Mouse (Mus musculus) heart, adult 2 months (tissue): Measurements from ENCODE around the gene Gjd3. TPM values are rescaled to one million over a fixed set of nuclear protein-coding genes. Genes with fewer than 3 reads are reported as not detected.

Experiments
- DNase-seq, 2 experiments: peaks; one replicate each; pipeline ENCODE4 v3.0.0; 2021
- H3K27ac ChIP-seq: fragments of 200-600 bp; 2 replicates; pipeline ENCODE4 v1.8.1; 2022
- H3K27me3 ChIP-seq: fragments of 200-500 bp; 2 replicates; pipeline ENCODE4 v1.6.1; 2012; ENCODE audit warnings: mild to moderate bottlenecking, low read length, inconsistent platforms, mixed read lengths; ENCODE audit not compliant: control insufficient read depth, insufficient read depth
- H3K36me3 ChIP-seq: fragments of 200-500 bp; 2 replicates; pipeline ENCODE4 v1.6.1; 2012; ENCODE audit warnings: low read length, inconsistent platforms; ENCODE audit not compliant: control insufficient read depth, insufficient read depth
- H3K4me1 ChIP-seq: fragments of 200-500 bp; 2 replicates; pipeline ENCODE4 v1.6.1; 2011; ENCODE audit warnings: low read length; ENCODE audit not compliant: control insufficient read depth, insufficient read depth
- H3K4me3 ChIP-seq: fragments of 200-600 bp; 2 replicates; pipeline ENCODE4 v1.8.1; 2022
- H3K79me2 ChIP-seq: fragments of 200-500 bp; replicated peaks from 2 replicates; pipeline ENCODE4 v1.6.1; 2012; ENCODE audit warnings: mild to moderate bottlenecking, inconsistent platforms, low read length, moderate library complexity, mixed read lengths; ENCODE audit not compliant: control insufficient read depth, insufficient read depth
- H3K9ac ChIP-seq: fragments of 200-500 bp; 2 replicates; pipeline ENCODE4 v1.6.1; 2012; ENCODE audit warnings: low read depth, mild to moderate bottlenecking, control low read depth, inconsistent platforms, low read length, mixed read lengths
- CTCF ChIP-seq: fragments of 200-600 bp; IDR thresholded peaks from 2 replicates; pipeline ENCODE4 v1.8.1; 2022; ENCODE audit warnings: antibody characterized with exemption, mild to moderate bottlenecking, moderate library complexity
- EP300 ChIP-seq: fragments of 200-500 bp; IDR thresholded peaks from 2 replicates; pipeline ENCODE4 v1.6.1; 2011; ENCODE audit warnings: low read depth, low read length, control low read depth; ENCODE audit not compliant: insufficient read depth
- POLR2A ChIP-seq: fragments of 200-500 bp; IDR thresholded peaks from 2 replicates; pipeline ENCODE4 v1.6.1; 2011; ENCODE audit warnings: mild to moderate bottlenecking, low read depth, low read length, control low read depth; ENCODE audit not compliant: insufficient read depth
- WGBS: fragments of 180-500 bp; shearing (Covaris S2); methylation state at CpG from one replicate; pipeline ENCODE4 v1.1.7; 2018; 5-methylcytosine and 5-hydroxymethylcytosine counted together
- intact Hi-C: fragments of 180-260 bp; cut with DNase I; formaldehyde crosslinking; loops from one replicate; pipeline ENCODE4 v1.15.1; 2025
- polyA plus RNA-seq: library from polyadenylated mRNA; depleted of rRNA; stranded (reverse); fragments of >200 nt; gene quantifications from 2 replicates; pipeline ENCODE4 v1.2.3, GENCODE M21; 2012
- total RNA-seq, 2 experiments: library from RNA; stranded (reverse); gene quantifications; 2 replicates each; pipeline ENCODE4 v1.2.3; 2021

Gene Gjd3
- total and polyA plus RNA-seq, 3 experiments: 0.27 to 0.94 (median 0.31) TPM

GRCm38 (mm10) chr11:98978526-98979148 lies 4.2 kb downstream of the Gjd3 start:
- DNase-seq: no peak
- no peaks in the 10 kb centered on the region for H3K36me3 ChIP-seq
- H3K27ac ChIP-seq: no peak overlapping the region
- no peaks in the 10 kb centered on the region for H3K79me2 ChIP-seq
- H3K9ac ChIP-seq: no peak overlapping the region
- no peaks in the 10 kb centered on the region; the same call in 1 of the 2 replicates for H3K27me3 ChIP-seq
- no peak for TF ChIP-seq CTCF
- TF ChIP-seq POLR2A: no peak
- TF ChIP-seq EP300: no peak
- WGBS: 54% methylated on average over 15 of the region's 15 CpGs
- H3K4me3 ChIP-seq: no peak overlapping the region
- intact Hi-C loops: loop anchor here (5.0 kb wide), 1 partner anchor 59 kb away; no protein-coding TSS in a partner anchor
- peaks cover 2% of the 10 kb centered on the region for H3K4me1 ChIP-seq

GRCm38 (mm10) chr11:98974871-98975719 lies 7.7 kb downstream of the Gjd3 start:
- no peaks in the 10 kb centered on the region for H3K79me2 ChIP-seq
- H3K4me1 ChIP-seq: no peaks in the 10 kb centered on the region; the same call in 1 of the 2 replicates
- H3K36me3 ChIP-seq: no peaks in the 10 kb centered on the region
- H3K9ac ChIP-seq: no peak overlapping the region
- no peaks in the 10 kb centered on the region for H3K27me3 ChIP-seq
- H3K27ac ChIP-seq: no peak overlapping the region
- peak; percentile 73 to 82 for DNase-seq
- peak; percentile 85 for TF ChIP-seq CTCF
- TF ChIP-seq POLR2A: no peak
- peak; percentile 76; the same call in 1 of the 2 replicates for TF ChIP-seq EP300
- WGBS: 49% methylated on average over 5 of the region's 5 CpGs
- intact Hi-C loops: loop anchor here (1.0 to 5.0 kb wide), 4 partner anchors 62 to 176 kb away; partner anchors contain the start of gene Wipf2
- no peak overlapping the region for H3K4me3 ChIP-seq

DNA sequence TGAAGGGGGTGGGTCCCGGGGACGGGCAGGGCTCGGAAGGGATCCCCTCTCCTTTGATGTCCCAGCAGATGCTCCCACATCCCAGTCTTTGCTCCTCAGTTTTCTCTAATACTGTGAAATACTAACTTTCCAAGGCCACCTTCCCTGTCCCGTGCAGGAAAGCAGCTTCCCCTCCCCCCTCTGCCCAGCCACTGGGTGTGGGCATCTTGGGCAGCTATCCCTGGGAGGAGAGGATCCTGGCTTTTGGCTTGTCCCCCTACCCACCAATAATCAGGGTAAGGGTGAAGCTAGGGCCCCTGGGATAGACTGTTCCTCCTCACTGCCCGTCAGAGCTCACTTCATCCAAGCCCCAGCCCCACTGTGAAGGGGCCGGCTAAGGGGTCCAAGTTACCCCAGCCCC lies 8.6 kb downstream of the Gjd3 start:
- Histone ChIP-seq H3K27ac (no peak overlapping the region), H3K4me1 (peaks cover 2% of the 10 kb centered on the region), H3K4me3 (no peak overlapping the region), H3K9ac (no peak overlapping the region), H3K36me3 (no peaks in the 10 kb centered on the region), H3K27me3 (no peaks in the 10 kb centered on the region), H3K79me2 (no peaks in the 10 kb centered on the region)
- no peak for DNase-seq
- no peak for TF ChIP-seq POLR2A
- WGBS: 82% methylated on average over 6 of the region's 6 CpGs
- intact Hi-C loops: loop anchor here (2.0 to 5.0 kb wide), 2 partner anchors 112 to 177 kb away; partner anchors contain the start of gene Wipf2

DNA sequence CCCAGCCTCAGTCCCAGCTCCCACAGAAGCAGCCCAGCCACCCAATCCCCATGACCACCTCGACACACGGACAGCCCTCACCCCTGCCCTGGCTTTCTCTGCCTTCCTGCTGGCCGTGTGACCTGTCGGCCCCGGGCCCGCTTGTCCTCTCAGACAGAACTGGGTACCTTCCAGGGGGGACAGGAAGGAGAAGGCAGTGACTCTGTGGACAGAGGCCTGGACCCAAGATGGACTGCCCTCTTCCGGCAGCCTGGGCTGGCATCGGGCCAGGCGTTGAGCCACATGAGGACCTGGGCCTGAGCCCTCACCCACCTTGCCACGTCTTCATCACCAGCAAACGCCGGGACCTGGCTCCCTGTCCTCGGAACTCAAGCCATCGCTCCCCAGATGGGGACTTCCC lies 9.2 kb downstream of the Gjd3 start:
- intact Hi-C loops: loop anchor here (5.0 kb wide), 1 partner anchor 111 kb away; the partner anchor contains the start of gene Wipf2
- Histone ChIP-seq H3K27me3 (no peaks in the 10 kb centered on the region), H3K4me3 (no peak overlapping the region), H3K79me2 (no peaks in the 10 kb centered on the region), H3K4me1 (peaks cover 3% of the 10 kb centered on the region), H3K36me3 (no peaks in the 10 kb centered on the region), H3K27ac (no peak overlapping the region), H3K9ac (no peak overlapping the region)
- TF ChIP-seq EP300: no peak
- TF ChIP-seq CTCF: 0 out of 2 replicates have a peak, but pooled peaks have one; percentile 21
- 56% methylated on average over 14 of the region's 14 CpGs for whole genome bisulfite sequencing
- DNase-seq: peak; percentile 36 to 47

GRCm38 (mm10) chr11:98972801-98973360 lies 9.9 kb downstream of the Gjd3 start:
- TF ChIP-seq CTCF (no peak), POLR2A (no peak)
- Histone ChIP-seq H3K27me3 (no peaks in the 10 kb centered on the region), H3K79me2 (no peaks in the 10 kb centered on the region), H3K4me3 (no peak overlapping the region), H3K36me3 (no peaks in the 10 kb centered on the region; the same call in 1 of the 2 replicates), H3K4me1 (peaks cover 4% of the 10 kb centered on the region), H3K9ac (no peak overlapping the region), H3K27ac (no peak overlapping the region)
- DNase-seq: peak in 1 of 2 experiments; percentile 16
- WGBS: 87% methylated on average over 9 of the region's 9 CpGs
- intact Hi-C loops: loop anchor here (1.0 to 5.0 kb wide), 4 partner anchors 19 to 111 kb away; partner anchors contain the start of gene Wipf2

DNA sequence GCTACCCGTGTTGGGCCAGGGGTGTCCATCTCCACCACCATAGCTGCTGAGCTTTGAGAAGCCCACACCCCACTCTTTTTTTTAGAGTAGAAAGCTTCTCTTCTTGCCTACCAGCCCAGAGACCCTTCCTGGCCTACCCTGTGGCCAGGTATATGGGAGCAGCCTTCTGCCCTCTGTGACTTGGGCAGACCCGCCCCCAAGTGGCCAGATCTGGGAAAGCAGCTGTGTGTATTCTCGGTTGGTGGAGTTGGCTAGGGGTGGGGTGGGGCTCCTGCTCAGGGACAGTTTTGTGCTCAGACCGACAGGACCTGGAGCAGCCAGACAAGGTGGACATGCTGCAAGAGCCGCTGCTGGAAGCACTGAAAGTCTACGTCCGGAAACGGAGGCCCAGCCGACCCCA lies 10.6 kb downstream of the Gjd3 start:
- intact Hi-C loops: loop anchor here (1.0 to 5.0 kb wide), 4 partner anchors 18 to 110 kb away; partner anchors contain the start of gene Wipf2
- Histone ChIP-seq H3K4me3 (no peak overlapping the region), H3K9ac (no peak overlapping the region), H3K27me3 (no peaks in the 10 kb centered on the region), H3K79me2 (no peaks in the 10 kb centered on the region), H3K27ac (no peak overlapping the region), H3K36me3 (no peaks in the 10 kb centered on the region; the same call in 1 of the 2 replicates), H3K4me1 (peaks cover 5% of the 10 kb centered on the region)
- TF ChIP-seq POLR2A (no peak), EP300 (peak; percentile 91; the same call in 1 of the 2 replicates), CTCF (peak; percentile 96)
- 57% methylated on average over 9 of the region's 9 CpGs for WGBS
- peak; percentile 84 to 92 for DNase-seq
